Mouse (Mus musculus): ENCODE measurements around the gene Acly.
A peak's percentile ranks its signal among the peaks of the same experiment; 100 is the strongest.

Gene Acly

DNA sequence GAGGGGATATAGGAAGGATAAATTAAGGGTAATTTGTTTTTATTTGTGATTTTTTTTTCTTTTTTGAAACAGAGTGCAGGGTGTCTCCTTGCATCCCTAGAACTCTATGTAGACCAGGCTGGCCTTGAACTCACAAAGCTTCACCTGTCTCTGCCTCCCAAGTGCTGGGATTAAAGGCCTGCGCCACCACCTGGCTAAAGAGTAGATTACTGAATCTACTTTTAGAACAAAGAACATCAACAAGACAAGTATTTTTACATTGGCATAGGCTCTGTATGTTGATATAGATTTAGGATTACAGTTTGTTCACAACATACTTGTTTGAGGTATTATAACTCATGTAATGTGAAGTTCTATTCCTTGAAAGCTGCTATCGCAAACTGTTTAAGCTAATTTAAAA, 17.2 kb downstream of the Acly start:
- DNase-seq (ENCODE audit: low spot score), result no peak

DNA sequence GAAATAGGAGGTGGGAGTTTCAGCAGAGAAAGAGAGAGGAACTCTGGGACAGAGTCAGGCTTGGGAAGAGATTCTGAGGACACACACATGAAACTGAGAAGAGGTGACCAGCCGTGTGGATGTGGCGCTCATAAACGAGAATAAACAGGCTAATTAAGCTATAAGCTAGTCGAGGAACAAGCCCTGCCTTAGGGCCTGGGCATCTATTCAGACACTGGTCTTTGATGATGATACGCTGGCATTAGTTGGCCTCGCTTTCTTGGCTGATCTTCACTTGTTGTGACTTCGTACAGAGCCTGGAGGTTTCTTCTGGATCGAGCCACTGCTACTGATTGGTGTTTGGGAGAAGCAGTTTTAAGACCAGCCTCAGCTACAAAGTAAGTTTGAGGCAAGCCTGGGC, 21.8 kb downstream of the Acly start:
- DNase-seq (ENCODE audit: low spot score), result no peak

DNA sequence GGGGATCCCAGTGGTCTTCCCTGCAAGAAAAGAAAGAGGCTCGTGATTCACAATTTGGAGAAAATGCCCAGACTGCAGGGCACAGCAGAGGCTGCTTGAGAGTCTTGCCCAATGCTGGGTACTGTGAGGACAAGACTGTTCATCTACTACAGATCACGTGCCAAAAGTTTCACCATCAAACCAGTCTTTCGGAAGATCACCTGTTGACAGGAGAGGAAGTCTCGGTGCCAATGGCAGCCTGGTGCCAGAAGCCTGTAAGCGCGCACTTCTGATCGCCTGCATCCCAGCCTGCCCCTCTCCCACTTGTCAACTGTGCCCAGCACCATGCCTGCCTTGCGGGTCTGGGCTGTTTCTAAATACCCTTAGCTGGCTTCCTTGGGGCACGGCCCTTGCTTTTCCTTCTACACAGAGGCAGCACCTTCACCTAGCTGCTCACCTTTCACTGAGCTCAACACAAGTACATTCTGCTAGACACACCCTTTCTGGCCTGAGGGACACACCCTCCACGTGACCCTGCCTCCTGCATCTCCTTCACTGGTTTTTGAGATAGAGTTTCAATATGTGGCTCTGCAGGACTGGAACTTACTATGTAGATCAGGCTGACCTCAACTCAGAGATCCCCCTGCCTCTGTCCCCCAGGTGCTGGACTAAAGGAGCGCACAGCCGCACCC, 22.7 kb downstream of the Acly start:
- DNase-seq (ENCODE audit: low spot score), result no peak

DNA sequence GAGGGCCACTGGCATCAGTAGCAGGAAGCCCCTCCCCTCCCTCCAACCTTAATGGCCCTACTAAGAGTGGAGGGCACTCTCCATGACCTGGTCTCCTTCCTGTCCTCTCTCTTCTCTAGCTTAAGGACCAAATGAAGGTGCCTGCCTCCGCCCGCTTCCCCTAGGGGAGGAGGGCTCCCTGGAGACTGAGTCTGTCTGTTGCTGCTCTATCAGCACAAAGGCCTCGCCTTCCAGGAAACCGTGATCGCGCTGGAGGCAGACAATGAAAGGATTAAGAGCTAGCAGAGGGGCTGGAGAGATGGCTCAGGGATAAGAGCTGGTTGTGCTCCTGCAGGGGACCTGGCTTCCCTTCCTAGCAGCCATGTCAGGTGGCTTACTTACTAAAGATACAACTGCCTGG, 26.5 kb downstream of the Acly start:
- DNase-seq (ENCODE audit: low spot score), result no peak

DNA sequence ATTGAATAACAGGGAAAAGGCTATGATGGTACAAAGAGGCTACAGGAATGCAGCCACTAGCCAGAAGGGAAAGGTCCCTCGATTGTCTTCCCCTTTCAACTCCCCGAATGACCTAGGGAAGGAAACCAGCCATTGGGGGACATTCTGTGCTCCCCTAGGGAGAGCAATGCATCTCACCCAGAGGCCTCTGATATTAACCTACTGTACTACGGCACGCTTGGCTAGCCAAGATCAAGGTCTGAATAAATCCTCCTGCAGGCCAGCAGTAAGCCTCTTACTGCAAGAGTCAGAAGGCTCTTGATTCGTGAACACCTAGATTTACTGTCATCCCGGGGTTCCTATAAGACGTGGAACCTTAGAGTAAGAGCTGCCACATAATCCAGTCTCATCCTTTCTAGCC, 27.1 kb downstream of the Acly start:
- DNase-seq (ENCODE audit: low spot score), result no peak

DNA sequence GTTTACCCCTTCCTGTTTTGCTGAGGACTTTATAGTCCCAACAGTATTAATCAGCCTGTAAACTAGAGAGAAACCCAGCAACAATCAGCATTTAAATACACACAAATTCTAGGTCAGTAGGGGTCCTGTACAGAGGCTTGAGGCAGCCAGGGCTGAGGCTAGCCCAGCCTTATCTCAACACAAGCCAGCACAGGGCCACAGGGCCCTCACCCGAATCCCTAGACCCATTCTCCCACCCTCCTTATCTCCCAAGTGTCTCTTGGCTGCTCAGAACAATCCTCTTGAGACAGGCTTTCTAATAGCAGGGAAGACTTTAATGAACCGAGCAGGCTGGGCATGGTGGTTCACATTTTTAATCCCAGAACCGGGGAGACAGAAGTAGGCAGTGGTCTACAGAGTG, 27.6 kb downstream of the Acly start:
- DNase-seq (ENCODE audit: low spot score), result no peak

GRCm38 (mm10) chr11:100493771-100494170, 34.0 kb downstream of the Acly start:
- no peak for DNase-seq (ENCODE audit: low spot score)

- no peak for DNase-seq (ENCODE audit: low spot score)
These were observed 36.8 kb downstream of the Acly start for GRCm38 (mm10) chr11:100490951-100491350.

GRCm38 (mm10) chr11:100485801-100486538, 41.8 kb downstream of the Acly start:
- DNase-seq (ENCODE audit: low spot score), result no peak

- DNase-seq (ENCODE audit: low spot score), result no peak
These were observed 43.3 kb downstream of the Acly start for GRCm38 (mm10) chr11:100484461-100484860.

DNA sequence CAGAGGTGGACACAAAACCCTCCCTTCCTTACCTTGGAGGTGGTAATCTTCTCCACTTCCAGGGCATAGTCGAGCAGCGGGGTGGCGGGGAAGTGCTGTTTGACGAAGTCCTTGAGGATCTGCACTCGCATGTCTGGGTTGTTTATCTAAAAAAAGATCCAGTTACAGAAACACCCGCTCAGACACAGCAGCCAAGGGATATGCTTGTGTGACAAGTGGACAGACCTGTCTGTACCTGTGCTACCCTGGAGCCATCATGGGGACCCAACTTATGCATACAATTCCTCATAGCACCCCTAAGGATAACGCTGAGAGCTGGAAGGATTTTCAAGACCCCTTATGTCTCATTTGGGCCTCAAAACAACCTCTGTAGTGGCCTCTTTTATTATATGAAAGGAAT, 48.6 kb downstream of the Acly start:
- no peak for DNase-seq (ENCODE audit: low spot score)

GRCm38 (mm10) chr11:100476281-100476680, 51.5 kb downstream of the Acly start:
- no peak for DNase-seq (ENCODE audit: low spot score)

DNA sequence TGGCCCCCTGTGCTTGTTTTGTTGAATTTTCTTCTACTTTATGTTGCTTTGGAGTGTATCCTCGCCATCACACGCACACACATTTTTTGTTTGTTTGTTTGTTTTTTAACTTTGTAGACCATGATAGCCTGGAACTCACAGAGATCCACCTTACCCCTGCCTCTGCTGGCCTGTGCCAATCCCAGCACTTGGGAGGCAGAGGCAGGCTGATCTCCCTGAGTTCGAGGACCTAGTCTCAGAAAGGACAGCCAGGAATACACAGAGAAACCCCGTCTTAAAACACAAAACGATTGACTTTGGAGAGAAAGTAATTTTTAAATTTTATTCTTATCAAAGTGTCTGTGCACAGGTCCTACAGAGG, 54.9 kb downstream of the Acly start:
- DNase-seq (ENCODE audit: low spot score), result no peak

DNA sequence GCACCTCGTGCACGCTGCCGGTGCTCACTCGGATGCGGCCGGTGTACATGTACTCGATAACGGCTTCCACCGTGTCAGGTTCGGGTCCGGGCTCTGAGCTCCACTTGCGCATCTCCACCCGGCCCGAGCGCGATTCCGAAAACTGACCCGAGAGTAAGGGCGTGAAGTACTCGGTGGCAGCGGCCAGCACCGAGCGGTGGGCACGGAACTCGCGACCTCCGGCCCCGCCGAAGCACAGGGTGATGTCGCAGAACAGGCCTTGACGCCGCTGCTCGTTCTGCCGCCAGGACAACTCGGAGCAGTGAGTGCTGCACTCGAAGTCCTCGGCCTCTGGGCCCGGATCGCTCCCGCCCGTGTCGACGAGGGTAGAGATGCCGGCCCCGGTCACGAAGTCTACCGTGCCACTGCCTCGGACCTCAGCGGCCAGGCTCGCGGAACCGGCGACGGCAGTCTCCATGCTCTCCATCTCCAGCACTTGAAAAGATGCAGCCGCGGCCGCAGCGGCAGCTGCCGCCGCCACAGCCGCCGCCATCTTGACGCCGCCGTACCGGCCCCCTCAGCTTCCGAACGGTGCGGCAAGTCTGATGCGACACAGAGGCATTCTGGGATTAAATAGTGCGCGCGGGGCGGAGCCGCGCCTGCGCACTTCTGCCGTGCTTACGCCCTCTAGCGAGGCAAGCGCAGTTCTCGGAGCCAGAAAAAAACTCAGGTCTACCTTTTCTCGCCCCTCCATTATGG, 55.4 kb downstream of the Acly start, which contains the start of gene Klhl11:
Gene Klhl11 (minus strand): TSS at position 545 of the 738 bp plus-strand sequence.
- DNase-seq (ENCODE audit: low spot score), result peak; percentile 84

GRCm38 (mm10) chr11:100471352-100472196, 56.2 kb downstream of the Acly start:
- DNase-seq (ENCODE audit: low spot score), result no peak

DNA sequence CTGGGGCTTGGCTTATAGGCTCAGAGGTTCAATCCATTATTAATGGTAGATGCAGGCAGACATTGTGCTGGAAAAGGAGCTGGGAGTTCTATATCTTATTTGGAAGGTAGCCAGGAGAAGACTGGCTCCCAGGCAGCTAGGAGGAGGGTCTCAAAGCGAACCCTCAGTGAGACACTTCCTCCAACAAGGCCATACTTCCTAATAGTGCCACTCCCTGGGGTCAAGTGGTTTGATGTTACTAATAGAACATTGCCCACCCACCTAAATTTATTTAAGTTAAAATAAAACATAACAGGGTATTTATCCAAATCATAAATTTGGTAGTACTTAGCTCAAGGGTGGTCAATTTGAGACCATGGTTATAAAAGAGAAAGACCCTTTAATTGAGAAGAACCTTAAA, 62.0 kb downstream of the Acly start:
- DNase-seq (ENCODE audit: low spot score), result no peak

GRCm38 (mm10) chr11:100465229-100465792, 62.5 kb downstream of the Acly start:
- no peak for DNase-seq (ENCODE audit: low spot score)

GRCm38 (mm10) chr11:100462699-100463098, 65.1 kb downstream of the Acly start:
- no peak for DNase-seq (ENCODE audit: low spot score)

DNA sequence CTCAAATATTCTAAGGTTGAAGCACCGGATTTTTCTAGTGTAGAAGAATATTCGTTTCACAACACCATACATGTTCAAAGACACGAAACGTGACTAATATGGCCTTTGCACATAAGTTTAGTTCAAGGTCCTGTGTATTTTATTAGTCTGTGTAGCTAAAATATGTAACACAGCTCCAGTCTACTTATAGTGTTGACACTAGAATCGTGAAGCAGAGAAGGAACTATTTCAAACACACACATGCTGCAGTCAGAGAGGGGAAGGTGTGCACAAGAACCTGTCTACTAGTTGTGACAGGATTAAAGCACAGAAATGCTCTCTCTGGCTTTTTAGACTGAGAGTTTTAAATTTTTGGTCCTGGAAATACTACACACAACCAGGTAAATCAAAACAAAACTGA, 70.1 kb downstream of the Acly start:
- DNase-seq (ENCODE audit: low spot score), result no peak

- DNase-seq (ENCODE audit: low spot score), result no peak
These were observed 70.6 kb downstream of the Acly start for GRCm38 (mm10) chr11:100457247-100457646.

GRCm38 (mm10) chr11:100442625-100443024, 85.2 kb downstream of the Acly start:
- no peak for DNase-seq (ENCODE audit: low spot score)

- DNase-seq (ENCODE audit: low spot score), result no peak
These were observed 86.0 kb downstream of the Acly start, which contains the start of the genes Nt5c3b and Klhl10 for GRCm38 (mm10) chr11:100441797-100442196. Gene Nt5c3b, minus strand, starts transcription at chr11:100441808. Gene Klhl10, plus strand, starts transcription at chr11:100441917.

All from ovary, adult 18-20 months (tissue).